Mouse (Mus musculus): Measurements from ENCODE around the gene Hfe2. TPM values are rescaled to one million over a fixed set of nuclear protein-coding genes. Genes with fewer than 3 reads are reported as not detected.
A peak's percentile ranks its signal among the peaks of the same experiment; 100 is the strongest.

The Hfe2 gene
- polyA plus RNA-seq, 1 experiment from 2014 or later = not detected

DNA sequence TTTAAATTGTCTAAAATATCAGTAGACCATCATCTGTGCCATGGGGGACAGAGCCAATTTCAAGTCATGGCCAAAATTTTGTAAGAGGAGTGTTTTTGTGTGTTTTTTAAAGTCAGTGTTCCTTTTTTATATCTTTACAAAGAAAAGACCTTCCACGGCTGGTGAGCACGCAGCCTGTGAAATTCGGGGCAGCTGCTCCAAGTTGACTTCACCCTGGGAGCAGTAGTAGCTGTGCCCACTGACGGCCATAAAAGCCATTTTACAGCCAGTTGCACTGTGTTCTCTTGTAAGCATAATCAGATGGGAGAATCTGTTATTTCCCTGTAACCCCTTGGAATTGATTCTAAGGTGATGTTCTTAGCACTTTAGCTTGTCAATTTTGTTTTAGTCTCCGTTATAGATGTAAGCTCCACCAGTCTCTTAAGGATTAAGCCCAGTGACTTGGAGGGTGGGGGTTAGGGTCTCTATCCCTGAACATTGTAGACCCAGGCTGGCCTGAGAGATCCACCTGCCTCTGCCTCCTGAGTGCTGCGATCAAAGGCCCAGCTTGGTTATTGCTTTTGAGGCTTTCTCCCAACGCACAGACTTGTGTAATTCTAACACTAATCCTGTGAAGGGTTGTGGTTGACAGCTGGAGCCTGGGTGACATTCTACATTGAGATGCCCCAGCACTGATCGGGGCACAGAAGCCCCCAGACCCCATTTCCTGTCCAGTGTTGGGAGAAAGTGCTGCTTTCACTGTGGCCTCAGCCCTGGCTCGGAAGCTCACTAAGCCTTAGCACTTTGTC lies 36.1 kb downstream of the Hfe2 start:
- Histone ChIP-seq H3K4me3 (ENCODE audit: low read depth, low read length) (peak overlapping the region; percentile 65), H3K27ac (ENCODE audit: low read depth, low read length) (peak overlapping the region; percentile 58), H3K27me3 (replicated peaks; ENCODE audit: control insufficient read depth, insufficient read depth, low read length) (no peaks in the 10 kb centered on the region), H3K4me1 (replicated peaks; ENCODE audit: control insufficient read depth, insufficient read depth, low read length) (0 out of 2 replicates have a peak, but pooled peaks cover 7% of the 10 kb centered on the region), H3K9me3 (ENCODE audit: control insufficient read depth) (no peaks in the 10 kb centered on the region), H3K9ac (ENCODE audit: low read depth, low read length) (peak overlapping the region; percentile 90), H3K36me3 (ENCODE audit: control insufficient read depth, insufficient read depth) (peaks cover 25% of the 10 kb centered on the region), H3K4me2 (replicated peaks; ENCODE audit: low read depth) (peak overlapping the region; percentile 72)
- TF ChIP-seq CTCF (IDR thresholded peaks at IDR 0.05; ENCODE audit: low read depth) = no peak
- 36% methylated on average over 9 of the region's 9 CpGs for WGBS
- ATAC-seq = no peak

GRCm38 (mm10) chr3:96561946-96562681 lies 37.1 kb downstream of the Hfe2 start:
- Histone ChIP-seq H3K27ac (ENCODE audit: low read depth, low read length) (peak overlapping the region; percentile 63; the same call in 1 of the 2 replicates), H3K4me1 (replicated peaks; ENCODE audit: control insufficient read depth, insufficient read depth, low read length) (0 out of 2 replicates have a peak, but pooled peaks cover 7% of the 10 kb centered on the region), H3K27me3 (replicated peaks; ENCODE audit: control insufficient read depth, insufficient read depth, low read length) (no peaks in the 10 kb centered on the region), H3K9me3 (ENCODE audit: control insufficient read depth) (no peaks in the 10 kb centered on the region), H3K36me3 (ENCODE audit: control insufficient read depth, insufficient read depth) (peaks cover 25% of the 10 kb centered on the region), H3K4me3 (ENCODE audit: low read depth, low read length) (peak overlapping the region; percentile 65), H3K9ac (ENCODE audit: low read depth, low read length) (peak overlapping the region; percentile 23; the same call in 1 of the 2 replicates), H3K4me2 (replicated peaks; ENCODE audit: low read depth) (peak overlapping the region; percentile 72)
- WGBS = 25% methylated on average over 10 of the region's 10 CpGs
- TF ChIP-seq CTCF (IDR thresholded peaks at IDR 0.05; ENCODE audit: low read depth) = no peak
- ATAC-seq = no peak

- WGBS = 86% methylated on average over 8 of the region's 8 CpGs
- H3K27ac ChIP-seq (ENCODE audit: low read depth, low read length) = no peak overlapping the region
Observed at GRCm38 (mm10) chr3:96563267-96563666, 38.3 kb downstream of the Hfe2 start.

GRCm38 (mm10) chr3:96563911-96564632 lies 39.1 kb downstream of the Hfe2 start:
- Histone ChIP-seq H3K27me3 (replicated peaks; ENCODE audit: control insufficient read depth, insufficient read depth, low read length) (no peaks in the 10 kb centered on the region), H3K4me1 (replicated peaks; ENCODE audit: control insufficient read depth, insufficient read depth, low read length) (0 out of 2 replicates have a peak, but pooled peaks cover 7% of the 10 kb centered on the region), H3K9ac (ENCODE audit: low read depth, low read length) (no peak overlapping the region), H3K27ac (ENCODE audit: low read depth, low read length) (peak overlapping the region; percentile 65), H3K9me3 (ENCODE audit: control insufficient read depth) (no peaks in the 10 kb centered on the region), H3K4me2 (replicated peaks; ENCODE audit: low read depth) (peak overlapping the region; percentile 40), H3K4me3 (ENCODE audit: low read depth, low read length) (no peak overlapping the region), H3K36me3 (ENCODE audit: control insufficient read depth, insufficient read depth) (peaks cover 23% of the 10 kb centered on the region)
- peak; percentile 50 for ATAC-seq
- TF ChIP-seq CTCF (IDR thresholded peaks at IDR 0.05; ENCODE audit: low read depth) = no peak
- WGBS = 17% methylated on average over 10 of the region's 10 CpGs

More at GRCm38 (mm10) chr3:96563267-96563666, 38.3 kb downstream of the Hfe2 start:
- no peak for TF ChIP-seq CTCF (IDR thresholded peaks at IDR 0.05; ENCODE audit: low read depth)
- Histone ChIP-seq H3K9me3 (ENCODE audit: control insufficient read depth) (no peaks in the 10 kb centered on the region), H3K4me2 (replicated peaks; ENCODE audit: low read depth) (no peak overlapping the region), H3K9ac (ENCODE audit: low read depth, low read length) (no peak overlapping the region), H3K4me3 (ENCODE audit: low read depth, low read length) (no peak overlapping the region), H3K27me3 (replicated peaks; ENCODE audit: control insufficient read depth, insufficient read depth, low read length) (no peaks in the 10 kb centered on the region), H3K4me1 (replicated peaks; ENCODE audit: control insufficient read depth, insufficient read depth, low read length) (0 out of 2 replicates have a peak, but pooled peaks cover 7% of the 10 kb centered on the region), H3K36me3 (ENCODE audit: control insufficient read depth, insufficient read depth) (peaks cover 25% of the 10 kb centered on the region)
- no peak for ATAC-seq

- Histone ChIP-seq H3K9ac (ENCODE audit: low read depth, low read length) (no peak overlapping the region), H3K36me3 (ENCODE audit: control insufficient read depth, insufficient read depth) (peaks cover 18% of the 10 kb centered on the region), H3K27ac (ENCODE audit: low read depth, low read length) (peak overlapping the region; percentile 65), H3K4me1 (replicated peaks; ENCODE audit: control insufficient read depth, insufficient read depth, low read length) (0 out of 2 replicates have a peak, but pooled peaks cover 7% of the 10 kb centered on the region), H3K27me3 (replicated peaks; ENCODE audit: control insufficient read depth, insufficient read depth, low read length) (no peaks in the 10 kb centered on the region), H3K4me2 (replicated peaks; ENCODE audit: low read depth) (peak overlapping the region; percentile 40), H3K4me3 (ENCODE audit: low read depth, low read length) (no peak overlapping the region), H3K9me3 (ENCODE audit: control insufficient read depth) (no peaks in the 10 kb centered on the region)
- no peak; the same call in 1 of the 2 replicates for ATAC-seq
- WGBS = 26% methylated on average over 7 of the region's 7 CpGs
- TF ChIP-seq CTCF (IDR thresholded peaks at IDR 0.05; ENCODE audit: low read depth) = no peak
Observed at GRCm38 (mm10) chr3:96564633-96565032, 39.7 kb downstream of the Hfe2 start.
